Mouse (Mus musculus) kidney, adult 2 months (tissue): ENCODE measurements around the gene Gpr26. TPM values are rescaled to one million over a fixed set of nuclear protein-coding genes. Genes with fewer than 3 reads are reported as not detected.

Source experiments
- DNase-seq: peaks from one replicate; pipeline ENCODE4 v3.0.0; 2021
- H3K27ac ChIP-seq: fragments of 200-500 bp; 2 replicates; pipeline ENCODE4 v1.5.1; 2012; ENCODE audit warnings: low read depth, low read length, control low read depth, inconsistent platforms; ENCODE audit not compliant: insufficient read depth
- H3K27me3 ChIP-seq: fragments of 200-500 bp; replicated peaks from 2 replicates; pipeline ENCODE4 v1.6.1; 2012; ENCODE audit warnings: mild to moderate bottlenecking, moderate library complexity, low read length, inconsistent platforms; ENCODE audit not compliant: control insufficient read depth, insufficient read depth
- H3K36me3 ChIP-seq: fragments of 200-500 bp; 2 replicates; pipeline ENCODE4 v1.6.1; 2012; ENCODE audit warnings: mild to moderate bottlenecking, moderate library complexity, low read length, inconsistent platforms; ENCODE audit not compliant: control insufficient read depth, insufficient read depth
- H3K4me1 ChIP-seq: fragments of 200-500 bp; 2 replicates; pipeline ENCODE4 v1.6.1; 2011; ENCODE audit warnings: low read length; ENCODE audit not compliant: control insufficient read depth, insufficient read depth
- H3K4me3 ChIP-seq: fragments of 200-500 bp; 2 replicates; pipeline ENCODE4 v1.5.1; 2011; ENCODE audit warnings: mild to moderate bottlenecking, low read depth, low read length, control low read depth; ENCODE audit not compliant: insufficient read depth
- CTCF ChIP-seq: fragments of 200-500 bp; conservative IDR thresholded peaks from 2 replicates; pipeline ENCODE4 v1.5.1; 2011; ENCODE audit warnings: low read depth, mild to moderate bottlenecking, control low read depth, low read length, moderate library complexity, mixed read lengths; ENCODE audit not compliant: insufficient read depth, insufficient read length
- POLR2A ChIP-seq: fragments of 200-500 bp; IDR thresholded peaks from one replicate; pipeline ENCODE4 v1.6.1; 2011; ENCODE audit warnings: low read depth, low read length, control low read depth
- WGBS: fragments of 180-500 bp; shearing (Covaris S2); methylation state at CpG from one replicate; pipeline ENCODE4 v1.1.7; 2018; 5-methylcytosine and 5-hydroxymethylcytosine counted together
- polyA plus RNA-seq: library from polyadenylated mRNA; depleted of rRNA; stranded (reverse); fragments of >200 nt; gene quantifications from 2 replicates; pipeline ENCODE4 v1.2.3, GENCODE M21; 2012; rRNA removed

Gpr26 gene
- not detected in 2 replicates for polyA plus RNA-seq

GRCm38 (mm10) chr7:131966023-131966915 lies at the start of gene Gpr26:
Gpr26 (plus strand) TSS chr7:131966460.
- Histone ChIP-seq H3K27ac (no peak within 1 kb of the TSS), H3K36me3 (no peaks in the 10 kb centered on the region), H3K4me1 (no peaks in the 10 kb centered on the region), H3K4me3 (no peak within 1 kb of the TSS), H3K27me3 (no peaks in the 10 kb centered on the region)
- 3% methylated on average over 32 of the region's 32 CpGs for WGBS
- TF ChIP-seq POLR2A (no peak), CTCF (no peak)
- DNase-seq, result no peak

GRCm38 (mm10) chr7:131917384-131917783 lies 48.9 kb upstream of the Gpr26 start:
- Histone ChIP-seq H3K4me1 (no peaks in the 10 kb centered on the region), H3K4me3 (no peak overlapping the region), H3K27me3 (no peaks in the 10 kb centered on the region), H3K27ac (no peak overlapping the region), H3K36me3 (no peaks in the 10 kb centered on the region)
- TF ChIP-seq POLR2A, result no peak
- TF ChIP-seq CTCF, result no peak
- 45% methylated on average over 7 of the region's 7 CpGs for WGBS
- no peak for DNase-seq

- TF ChIP-seq CTCF, result no peak
- TF ChIP-seq POLR2A, result no peak
- H3K4me1 ChIP-seq, result no peaks in the 10 kb centered on the region
- H3K27me3 ChIP-seq, result no peaks in the 10 kb centered on the region; the same call in 1 of the 2 replicates
- H3K4me3 ChIP-seq, result no peak overlapping the region
- no peak for DNase-seq
- WGBS, result 20% methylated on average over 9 of the region's 9 CpGs
- no peak overlapping the region for H3K27ac ChIP-seq
- H3K36me3 ChIP-seq, result no peaks in the 10 kb centered on the region
Observed at GRCm38 (mm10) chr7:131927288-131928050, 38.8 kb upstream of the Gpr26 start.

GRCm38 (mm10) chr7:131937611-131938010 lies 28.6 kb upstream of the Gpr26 start:
- no peaks in the 10 kb centered on the region for H3K4me1 ChIP-seq
- TF ChIP-seq POLR2A, result no peak
- TF ChIP-seq CTCF, result no peak
- WGBS, result 55% methylated on average over 3 of the region's 3 CpGs
- no peak overlapping the region for H3K4me3 ChIP-seq
- H3K27me3 ChIP-seq, result no peaks in the 10 kb centered on the region
- no peak for DNase-seq
- H3K36me3 ChIP-seq, result no peaks in the 10 kb centered on the region
- no peak overlapping the region for H3K27ac ChIP-seq

GRCm38 (mm10) chr7:131951131-131951530 lies 15.1 kb upstream of the Gpr26 start:
- 68% methylated on average over 5 of the region's 5 CpGs for WGBS
- DNase-seq, result no peak
- no peak overlapping the region for H3K27ac ChIP-seq
- TF ChIP-seq POLR2A (no peak), CTCF (no peak)
- no peaks in the 10 kb centered on the region for H3K27me3 ChIP-seq
- no peaks in the 10 kb centered on the region for H3K4me1 ChIP-seq
- H3K36me3 ChIP-seq, result no peaks in the 10 kb centered on the region
- no peak overlapping the region for H3K4me3 ChIP-seq

GRCm38 (mm10) chr7:131953402-131953801 lies 12.9 kb upstream of the Gpr26 start:
- Histone ChIP-seq H3K4me3 (no peak overlapping the region), H3K27me3 (no peaks in the 10 kb centered on the region), H3K36me3 (no peaks in the 10 kb centered on the region), H3K4me1 (no peaks in the 10 kb centered on the region), H3K27ac (no peak overlapping the region)
- DNase-seq, result no peak
- TF ChIP-seq CTCF (no peak), POLR2A (no peak)
- WGBS, result 61% methylated on average over 3 of the region's 3 CpGs

GRCm38 (mm10) chr7:131958705-131959104 lies 7.6 kb upstream of the Gpr26 start:
- DNase-seq, result no peak
- no peaks in the 10 kb centered on the region for H3K27me3 ChIP-seq
- H3K27ac ChIP-seq, result no peak overlapping the region
- TF ChIP-seq CTCF (no peak), POLR2A (no peak)
- 64% methylated on average over 1 of the region's 1 CpGs for WGBS
- H3K4me3 ChIP-seq, result no peak overlapping the region
- no peaks in the 10 kb centered on the region for H3K4me1 ChIP-seq
- no peaks in the 10 kb centered on the region for H3K36me3 ChIP-seq
